Mouse (Mus musculus) liver, adult 10 weeks (tissue): ENCODE results near the gene Fn3krp. TPM values are rescaled to one million over a fixed set of nuclear protein-coding genes. Genes with fewer than 3 reads are reported as not detected.

Experiments used
- polyA plus RNA-seq: library from polyadenylated mRNA; stranded (reverse); fragments of 350-450 nt; fragmentation: Illumina TruSeq; extraction: RNeasy Lipid Tissue Mini Kit (QIAGEN cat#74804); gene quantifications from one replicate; pipeline ENCODE4 v1.2.3, GENCODE M21; 2014; ENCODE audit warnings: low read depth, low replicate concordance

Fn3krp gene
- polyA plus RNA-seq = 7.2 TPM

DNA sequence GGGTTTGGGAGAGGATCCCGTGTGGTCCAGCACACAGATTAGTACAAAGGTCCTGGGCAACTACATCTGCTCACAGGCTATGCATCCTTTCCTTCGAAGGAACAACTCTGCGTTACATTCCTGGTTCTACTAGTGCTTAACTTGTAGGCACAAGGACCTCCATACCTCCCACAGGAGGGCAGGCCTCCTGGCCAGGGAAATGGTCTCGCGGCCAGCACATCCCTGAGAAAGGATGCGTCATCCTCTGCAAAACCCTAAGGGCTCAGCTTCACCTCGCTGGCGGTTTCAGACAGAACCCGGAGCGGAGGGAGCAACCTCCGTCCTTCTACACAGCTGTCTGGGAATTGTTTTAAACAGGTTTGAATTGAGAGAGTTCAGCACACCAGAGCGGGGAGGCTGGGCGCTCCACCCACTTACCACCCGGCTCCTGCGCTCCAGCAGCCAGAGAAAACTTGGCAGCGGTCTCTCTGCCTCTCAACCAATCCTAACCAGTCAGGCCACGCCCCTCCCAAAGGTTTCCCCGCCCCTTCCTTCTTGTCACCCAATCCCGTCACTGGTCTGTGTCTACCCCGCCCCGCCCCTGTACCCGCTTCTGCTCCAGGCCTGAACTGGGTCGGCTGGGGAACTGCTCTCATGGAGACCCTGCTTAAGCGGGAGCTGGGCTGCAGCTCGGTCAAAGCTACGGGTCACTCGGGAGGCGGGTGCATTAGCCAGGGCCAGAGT, at the start of gene Fn3krp:
TSS of gene Fn3krp (plus strand) at position 572 of the 723 bp plus-strand sequence.

DNA sequence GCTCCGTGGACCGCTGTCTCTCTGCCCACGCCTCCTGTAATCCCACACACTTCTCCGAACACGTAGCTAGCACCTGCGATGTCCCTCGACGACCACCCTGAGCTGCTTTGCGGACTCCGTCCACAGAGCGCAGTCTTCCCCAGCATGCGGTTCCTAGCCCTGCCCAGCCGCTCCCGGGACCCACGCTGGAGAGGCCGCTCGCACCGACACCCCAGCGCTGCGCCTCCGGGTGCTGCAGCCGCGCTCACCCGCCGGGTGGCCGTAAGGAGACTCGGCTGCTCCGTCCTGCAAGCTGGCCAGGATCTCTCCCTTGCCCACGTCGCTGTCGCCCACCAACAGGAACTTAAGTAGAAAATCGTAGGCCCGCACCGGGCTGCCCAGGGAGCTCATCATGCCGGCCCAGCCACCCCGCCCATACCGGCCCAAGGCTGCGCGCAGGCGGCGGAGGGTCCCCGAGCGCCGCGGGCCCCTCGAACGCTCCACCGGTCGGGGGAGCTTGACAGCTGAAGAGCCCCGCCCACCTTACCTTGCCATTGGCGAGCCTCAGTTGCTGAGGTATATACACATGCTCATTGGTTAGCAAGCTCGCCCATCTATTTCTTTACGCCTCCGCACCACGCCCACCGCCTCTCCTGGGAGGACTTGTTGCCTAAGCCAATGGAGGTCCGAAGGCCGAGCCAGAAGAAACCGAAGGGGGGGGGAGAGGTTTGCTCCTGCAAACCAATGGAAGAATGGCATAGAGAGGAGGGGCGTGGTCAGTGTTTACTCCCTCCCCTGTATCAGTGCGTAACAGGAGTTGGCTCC, 33.2 kb upstream of the Fn3krp start, which contains the start of gene Rab40b:
TSS of gene Rab40b (minus strand) at position 502 of the 804 bp plus-strand sequence.

DNA sequence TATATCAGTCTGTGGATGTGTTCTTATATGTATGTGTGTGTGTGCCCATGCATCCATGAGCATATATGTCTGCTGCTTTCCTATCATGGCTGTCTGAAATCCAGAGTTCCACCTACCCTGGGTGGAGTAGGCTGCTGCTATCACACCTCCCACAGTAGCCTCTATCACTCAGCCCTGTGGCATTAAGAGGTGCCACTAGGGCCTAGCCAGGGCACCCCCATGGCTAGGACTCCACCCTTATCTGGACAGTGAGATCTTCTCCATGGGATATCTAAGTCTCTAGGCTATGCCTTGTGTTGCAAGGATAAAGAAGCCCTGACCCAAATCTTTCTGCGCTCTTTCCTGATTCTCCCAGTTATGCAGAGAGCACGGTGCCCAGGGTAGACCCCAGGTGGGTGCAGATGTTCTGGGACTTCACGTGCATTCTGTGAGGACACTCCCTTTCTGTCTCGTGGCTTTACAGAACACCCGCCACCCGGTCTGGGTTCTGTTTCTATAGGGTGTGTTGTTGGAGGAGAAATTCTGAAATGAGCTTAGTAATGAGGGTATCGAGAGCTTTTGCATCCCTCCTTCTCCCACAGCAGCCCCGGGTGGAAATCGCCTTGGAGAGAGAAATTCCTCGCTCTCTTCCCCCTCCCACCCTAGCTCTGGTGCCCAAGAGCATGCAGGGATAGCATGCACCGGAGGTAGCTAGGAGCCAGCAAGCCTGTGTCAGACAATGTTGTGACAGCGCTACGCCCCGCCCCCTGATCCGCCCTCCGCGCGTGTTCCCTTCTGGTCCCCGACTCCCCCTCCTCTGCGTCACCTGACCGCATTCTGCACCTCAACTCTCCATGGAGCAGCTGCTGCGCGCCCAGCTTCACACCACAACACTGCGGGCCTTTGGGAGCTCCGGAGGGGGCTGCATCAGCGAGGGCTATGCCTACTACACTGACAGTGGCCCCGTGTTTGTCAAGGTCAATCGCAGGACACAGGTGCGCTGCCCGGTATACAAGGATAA, 13.3 kb downstream of the Fn3krp start, which contains the start of gene Fn3k:
TSS of gene Fn3k (plus strand) at position 758 of the 1,000 bp plus-strand sequence.

DNA sequence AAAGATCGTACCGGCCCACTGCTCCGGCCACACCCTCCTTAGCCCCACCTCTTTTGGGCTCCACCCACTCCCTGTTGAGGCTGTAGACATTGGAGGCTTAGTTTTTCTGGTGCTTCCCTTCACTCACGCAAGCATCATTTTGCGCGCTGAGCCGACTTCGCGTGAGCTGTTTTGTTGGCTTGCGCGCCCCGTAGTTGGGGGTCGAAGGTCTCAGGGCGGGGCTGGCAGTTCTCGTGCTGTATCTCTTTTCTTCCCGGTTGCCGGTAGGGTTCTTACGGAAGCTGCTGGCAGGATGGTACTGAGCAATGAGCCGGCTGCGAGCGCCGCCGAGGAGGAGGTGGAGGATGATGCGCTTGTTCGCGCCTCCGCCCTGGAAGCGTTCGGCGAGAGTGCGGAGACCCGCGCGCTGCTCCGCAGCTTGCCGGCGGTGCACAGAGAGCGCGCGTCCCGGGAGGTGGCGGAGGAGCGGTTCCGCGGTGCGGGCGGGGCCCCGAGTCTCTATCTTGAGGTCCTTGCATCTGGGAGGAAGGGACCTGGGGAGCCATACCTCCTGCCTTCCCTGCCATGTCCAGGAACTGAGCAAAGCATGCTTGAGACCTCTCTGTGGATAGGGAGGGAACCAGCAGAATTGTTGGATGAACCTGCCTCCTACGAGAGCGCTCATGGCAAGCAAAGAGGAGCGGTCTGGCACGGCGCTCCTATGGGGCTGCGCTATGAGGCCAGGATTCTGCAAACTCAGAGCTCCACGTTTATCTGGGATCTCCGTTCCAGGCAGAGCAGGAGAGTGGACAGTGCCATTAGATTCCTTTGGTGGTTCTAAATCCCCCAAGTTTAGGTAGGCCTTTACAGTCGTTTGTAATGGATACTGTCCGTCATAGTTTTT, 30.8 kb downstream of the Fn3krp start, which contains the start of gene Tbcd:
TSS of gene Tbcd (plus strand) at position 197 of the 883 bp plus-strand sequence.

Other genes starting within 250 kb of the Fn3krp start
- 1.9 TPM for gene Hexdc, start 217.0 kb upstream of the Fn3krp start, polyA plus RNA-seq
- gene Ogfod3, start 216.7 kb upstream of the Fn3krp start, polyA plus RNA-seq = 1.5 TPM
- gene Cybc1, start 192.1 kb upstream of the Fn3krp start, polyA plus RNA-seq = 5.5 TPM
- 14.6 TPM for gene Narf, start 184.1 kb upstream of the Fn3krp start, polyA plus RNA-seq
- 5.3 TPM for gene Foxk2, start 161.4 kb upstream of the Fn3krp start, polyA plus RNA-seq
- gene Wdr45b, start 67.0 kb upstream of the Fn3krp start, polyA plus RNA-seq = 35.5 TPM
- 0.95 TPM for gene Rab40b, start 33.1 kb upstream of the Fn3krp start, polyA plus RNA-seq
- 3.8 TPM for gene Fn3k, start 13.5 kb downstream of the Fn3krp start, polyA plus RNA-seq
- gene Tbcd, start 30.5 kb downstream of the Fn3krp start, polyA plus RNA-seq = 13.7 TPM
- 3.9 TPM for gene Zfp750, start 97.9 kb downstream of the Fn3krp start, polyA plus RNA-seq